Mouse (Mus musculus): ENCODE results near the gene Gm26558. TPM values are rescaled to one million over a fixed set of nuclear protein-coding genes. Genes with fewer than 3 reads are reported as not detected.

Gm26558 gene
- total RNA-seq (2014; rRNA removed) (1.6 and 1.8 TPM in 2 replicates), polyA plus RNA-seq (2015; fragmentation: Nextera tagmentation; extraction: Ambion mirVana) (4.0 and 6.5 TPM in 2 replicates)

- peak within 1 kb of the TSS; percentile 89 for H3K27ac ChIP-seq (ENCODE audit: low read depth, low read length)
- under 1% methylated on average over 48 of the region's 54 CpGs for WGBS
- no peaks in the 10 kb centered on the region for H3K9me3 ChIP-seq (ENCODE audit: low read length)
- TF ChIP-seq CTCF (IDR thresholded peaks at IDR 0.05) = no peak
- ATAC-seq (ENCODE audit: low FRiP score) = peak; percentile 74; the same call in 1 of the 2 replicates
- H3K4me3 ChIP-seq (ENCODE audit: low read depth, low read length) = peak within 1 kb of the TSS; percentile 99
- H3K4me1 ChIP-seq (ENCODE audit: insufficient read depth, low read length) = no peaks in the 10 kb centered on the region
- H3K9ac ChIP-seq (replicated peaks; ENCODE audit: low read length, poor library complexity, severe bottlenecking) = peak within 1 kb of the TSS; percentile 94
- peak within 1 kb of the TSS; percentile 80 for H3K4me2 ChIP-seq (ENCODE audit: low read depth, low read length, poor library complexity, severe bottlenecking)
- DNase-seq (ENCODE audit: low spot score) = no peak
- H3K36me3 ChIP-seq (ENCODE audit: insufficient read depth, low read length) = no peaks in the 10 kb centered on the region
- H3K27me3 ChIP-seq (ENCODE audit: insufficient read depth, low read length) = no peaks in the 10 kb centered on the region
Observed at GRCm38 (mm10) chr2:70661715-70662495, at the start of gene Gm26558. Gene Gm26558, minus strand, starts transcription at chr2:70662108.

DNA sequence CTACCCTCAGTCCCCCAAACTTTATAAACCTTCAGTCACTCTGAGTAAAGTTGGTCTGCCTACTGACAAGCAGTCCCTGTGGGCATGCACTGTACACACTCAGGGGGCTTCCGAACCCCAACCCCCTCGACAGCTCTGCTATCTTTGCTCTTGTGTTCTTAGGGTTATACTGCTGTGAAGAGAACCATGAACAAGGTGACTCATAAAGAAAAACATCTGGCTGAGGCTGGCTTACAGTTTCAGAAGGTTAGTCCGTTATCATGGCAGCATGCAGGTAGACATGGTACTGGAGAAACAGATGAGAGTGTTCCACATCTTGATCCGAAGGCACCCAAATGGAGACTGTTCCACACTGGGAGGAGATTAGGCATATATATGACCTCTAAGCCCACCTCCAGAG is 49.0 kb upstream of the Gm26558 start:
- Histone ChIP-seq H3K4me2 (ENCODE audit: low read depth, low read length, poor library complexity, severe bottlenecking) (no peak overlapping the region), H3K27ac (ENCODE audit: low read depth, low read length) (no peak overlapping the region), H3K4me1 (ENCODE audit: insufficient read depth, low read length) (no peaks in the 10 kb centered on the region), H3K9me3 (ENCODE audit: low read length) (no peaks in the 10 kb centered on the region), H3K36me3 (ENCODE audit: insufficient read depth, low read length) (peaks cover 28% of the 10 kb centered on the region), H3K4me3 (ENCODE audit: low read depth, low read length) (no peak overlapping the region), H3K9ac (replicated peaks; ENCODE audit: low read length, poor library complexity, severe bottlenecking) (no peak overlapping the region), H3K27me3 (ENCODE audit: insufficient read depth, low read length) (no peaks in the 10 kb centered on the region)
- TF ChIP-seq CTCF (IDR thresholded peaks at IDR 0.05) = no peak
- WGBS = 99% methylated on average over 4 of the region's 4 CpGs
- DNase-seq (ENCODE audit: low spot score) (no peak), ATAC-seq (ENCODE audit: low FRiP score) (no peak)

DNA sequence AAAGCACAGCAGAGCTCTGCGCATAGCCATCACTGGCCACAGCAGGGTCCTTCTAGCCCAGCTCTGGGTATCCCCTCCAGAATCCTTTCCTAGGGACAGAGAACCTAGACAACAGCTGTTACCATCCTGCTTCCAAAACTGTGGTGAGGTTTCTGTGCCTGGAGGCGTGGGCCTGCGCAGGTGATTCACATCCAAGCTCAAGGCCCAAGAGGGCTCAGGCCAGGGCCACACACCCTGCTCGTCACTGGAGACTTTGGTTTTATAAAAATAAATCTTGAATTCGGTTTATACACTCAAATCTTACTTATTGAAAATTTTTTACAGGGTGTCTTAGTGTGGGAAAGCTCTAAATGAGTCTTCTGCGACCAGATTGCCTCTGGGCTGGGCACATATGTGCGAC is 48.3 kb upstream of the Gm26558 start:
- WGBS = 92% methylated on average over 7 of the region's 7 CpGs
- Histone ChIP-seq H3K27ac (ENCODE audit: low read depth, low read length) (no peak overlapping the region), H3K9ac (replicated peaks; ENCODE audit: low read length, poor library complexity, severe bottlenecking) (no peak overlapping the region), H3K4me3 (ENCODE audit: low read depth, low read length) (no peak overlapping the region), H3K36me3 (ENCODE audit: insufficient read depth, low read length) (peaks cover 24% of the 10 kb centered on the region), H3K27me3 (ENCODE audit: insufficient read depth, low read length) (no peaks in the 10 kb centered on the region), H3K4me1 (ENCODE audit: insufficient read depth, low read length) (peaks cover 1% of the 10 kb centered on the region; the same call in 1 of the 2 replicates), H3K4me2 (ENCODE audit: low read depth, low read length, poor library complexity, severe bottlenecking) (no peak overlapping the region), H3K9me3 (ENCODE audit: low read length) (no peaks in the 10 kb centered on the region)
- no peak for TF ChIP-seq CTCF (IDR thresholded peaks at IDR 0.05)
- no peak for ATAC-seq (ENCODE audit: low FRiP score)
- DNase-seq (ENCODE audit: low spot score) = no peak

- no peak overlapping the region for H3K4me3 ChIP-seq (ENCODE audit: low read depth, low read length)
- no peaks in the 10 kb centered on the region for H3K27me3 ChIP-seq (ENCODE audit: insufficient read depth, low read length)
- ATAC-seq (ENCODE audit: low FRiP score) (no peak), DNase-seq (ENCODE audit: low spot score) (no peak)
- WGBS = 82% methylated on average over 13 of the region's 13 CpGs
- no peak overlapping the region for H3K9ac ChIP-seq (replicated peaks; ENCODE audit: low read length, poor library complexity, severe bottlenecking)
- peaks cover 3% of the 10 kb centered on the region; the same call in 1 of the 2 replicates for H3K4me1 ChIP-seq (ENCODE audit: insufficient read depth, low read length)
- H3K36me3 ChIP-seq (ENCODE audit: insufficient read depth, low read length) = peaks cover 21% of the 10 kb centered on the region
- no peak overlapping the region for H3K4me2 ChIP-seq (ENCODE audit: low read depth, low read length, poor library complexity, severe bottlenecking)
- no peak overlapping the region for H3K27ac ChIP-seq (ENCODE audit: low read depth, low read length)
- TF ChIP-seq CTCF (IDR thresholded peaks at IDR 0.05) = no peak
- H3K9me3 ChIP-seq (ENCODE audit: low read length) = no peaks in the 10 kb centered on the region
Observed at GRCm38 (mm10) chr2:70708986-70709730, 47.2 kb upstream of the Gm26558 start.

- DNase-seq (ENCODE audit: low spot score) = no peak
- WGBS = 45% methylated on average over 5 of the region's 5 CpGs
- Histone ChIP-seq H3K4me2 (ENCODE audit: low read depth, low read length, poor library complexity, severe bottlenecking) (no peak overlapping the region), H3K27me3 (ENCODE audit: insufficient read depth, low read length) (no peaks in the 10 kb centered on the region), H3K36me3 (ENCODE audit: insufficient read depth, low read length) (no peaks in the 10 kb centered on the region), H3K4me3 (ENCODE audit: low read depth, low read length) (no peak overlapping the region), H3K9me3 (ENCODE audit: low read length) (no peaks in the 10 kb centered on the region), H3K9ac (replicated peaks; ENCODE audit: low read length, poor library complexity, severe bottlenecking) (no peak overlapping the region), H3K27ac (ENCODE audit: low read depth, low read length) (no peak overlapping the region), H3K4me1 (ENCODE audit: insufficient read depth, low read length) (peaks cover 3% of the 10 kb centered on the region; the same call in 1 of the 2 replicates)
- ATAC-seq (ENCODE audit: low FRiP score) = no peak
- no peak for TF ChIP-seq CTCF (IDR thresholded peaks at IDR 0.05)
Observed at GRCm38 (mm10) chr2:70702403-70702802, 40.5 kb upstream of the Gm26558 start.

GRCm38 (mm10) chr2:70701571-70701970 is 39.7 kb upstream of the Gm26558 start:
- Histone ChIP-seq H3K4me2 (ENCODE audit: low read depth, low read length, poor library complexity, severe bottlenecking) (no peak overlapping the region), H3K4me3 (ENCODE audit: low read depth, low read length) (no peak overlapping the region), H3K9me3 (ENCODE audit: low read length) (no peaks in the 10 kb centered on the region), H3K4me1 (ENCODE audit: insufficient read depth, low read length) (peaks cover 3% of the 10 kb centered on the region; the same call in 1 of the 2 replicates), H3K36me3 (ENCODE audit: insufficient read depth, low read length) (no peaks in the 10 kb centered on the region), H3K27me3 (ENCODE audit: insufficient read depth, low read length) (no peaks in the 10 kb centered on the region), H3K27ac (ENCODE audit: low read depth, low read length) (no peak overlapping the region), H3K9ac (replicated peaks; ENCODE audit: low read length, poor library complexity, severe bottlenecking) (no peak overlapping the region)
- ATAC-seq (ENCODE audit: low FRiP score) (no peak), DNase-seq (ENCODE audit: low spot score) (no peak)
- WGBS = 70% methylated on average over 9 of the region's 9 CpGs
- TF ChIP-seq CTCF (IDR thresholded peaks at IDR 0.05) = no peak

All from midbrain, postnatal 0 days (tissue).